Mouse (Mus musculus) midbrain, embryonic 14.5 days (tissue): ENCODE data around the gene Nps. TPM values are rescaled to one million over a fixed set of nuclear protein-coding genes. Genes with fewer than 3 reads are reported as not detected.

Source experiments
- ATAC-seq: fragments of 200-750 bp; cut with Nextera tagmentation; 2 replicates; pipeline ENCODE4 v1.8.0; 2017; ENCODE audit warnings: moderate number of reproducible peaks, moderate library complexity; ENCODE audit not compliant: low FRiP score, low TSS enrichment
- DNase-seq: peaks from one replicate; pipeline ENCODE4 v3.0.0-alpha.2; 2015
- H3K27ac ChIP-seq: fragments of 300-500 bp; sonication (generic); replicated peaks from 2 replicates; pipeline ENCODE4 v1.5.1; 2014; ENCODE audit warnings: mild to moderate bottlenecking, low read depth, low read length, moderate library complexity
- H3K27me3 ChIP-seq: fragments of 300-500 bp; sonication (generic); 2 replicates; pipeline ENCODE4 v1.6.1; 2014; ENCODE audit warnings: low read length, control low read depth, mixed read lengths; ENCODE audit not compliant: control insufficient read depth, insufficient read depth
- H3K36me3 ChIP-seq: fragments of 300-500 bp; sonication (generic); 2 replicates; pipeline ENCODE4 v1.6.1; 2014; ENCODE audit warnings: low read length, control low read depth; ENCODE audit not compliant: control insufficient read depth, insufficient read depth
- H3K4me1 ChIP-seq: fragments of 300-500 bp; sonication (generic); 2 replicates; pipeline ENCODE4 v1.6.1; 2014; ENCODE audit warnings: mild to moderate bottlenecking, antibody characterized with exemption, low read length, control low read depth; ENCODE audit not compliant: control insufficient read depth, insufficient read depth
- H3K4me2 ChIP-seq: fragments of 300-500 bp; sonication (generic); 2 replicates; pipeline ENCODE4 v1.6.1; 2014; ENCODE audit warnings: mild to moderate bottlenecking, low read length, moderate library complexity
- H3K4me3 ChIP-seq: fragments of 300-500 bp; sonication (generic); replicated peaks from 2 replicates; pipeline ENCODE4 v1.5.1; 2014; ENCODE audit warnings: low read depth, low read length
- H3K9ac ChIP-seq: fragments of 300-500 bp; sonication (generic); replicated peaks from 2 replicates; pipeline ENCODE4 v1.6.1; 2014; ENCODE audit warnings: mild to moderate bottlenecking, low read length, moderate library complexity
- H3K9me3 ChIP-seq: fragments of 300-500 bp; sonication (generic); 2 replicates; pipeline ENCODE4 v1.6.1; 2016; ENCODE audit warnings: low read length, control low read depth, mixed read lengths; ENCODE audit not compliant: control insufficient read depth
- WGBS: fragments of 180-500 bp; shearing (Covaris S2); extraction: QIAGEN DNeasy Blood & Tissue Kit; methylation state at CpG from one replicate; pipeline ENCODE4 v1.1.7; 2014; 5-methylcytosine and 5-hydroxymethylcytosine counted together
- polyA plus RNA-seq: library from polyadenylated mRNA; unstranded; fragments of >200 nt; fragmentation: Nextera tagmentation; extraction: Ambion mirVana; gene quantifications from 2 replicates; pipeline ENCODE4 v1.2.1, GENCODE M21; 2014

Gene Nps
- polyA plus RNA-seq, 1 experiment from 2014 or later, result not detected

GRCm38 (mm10) chr7:135291646-135292236 lies 33.2 kb downstream of the Nps start:
- H3K4me2 ChIP-seq, result no peak overlapping the region
- 86% methylated on average over 15 of the region's 15 CpGs for WGBS
- H3K36me3 ChIP-seq, result no peaks in the 10 kb centered on the region
- no peaks in the 10 kb centered on the region for H3K4me1 ChIP-seq
- H3K27ac ChIP-seq, result no peak overlapping the region
- no peak overlapping the region for H3K9ac ChIP-seq
- no peaks in the 10 kb centered on the region for H3K27me3 ChIP-seq
- no peaks in the 10 kb centered on the region for H3K9me3 ChIP-seq
- ATAC-seq, result no peak
- no peak overlapping the region for H3K4me3 ChIP-seq
- no peak for DNase-seq

- Histone ChIP-seq H3K9ac (no peak overlapping the region), H3K36me3 (no peaks in the 10 kb centered on the region), H3K4me2 (no peak overlapping the region), H3K27ac (no peak overlapping the region), H3K27me3 (no peaks in the 10 kb centered on the region), H3K4me3 (no peak overlapping the region), H3K9me3 (no peaks in the 10 kb centered on the region), H3K4me1 (no peaks in the 10 kb centered on the region)
- 92% methylated on average over 3 of the region's 3 CpGs for WGBS
- ATAC-seq, result no peak
- DNase-seq, result no peak
Observed at GRCm38 (mm10) chr7:135294498-135294897, 36.0 kb downstream of the Nps start.

GRCm38 (mm10) chr7:135304496-135304895 lies 46.0 kb downstream of the Nps start:
- WGBS, result 84% methylated on average over 2 of the region's 2 CpGs
- no peak overlapping the region for H3K4me2 ChIP-seq
- no peaks in the 10 kb centered on the region for H3K36me3 ChIP-seq
- no peaks in the 10 kb centered on the region for H3K27me3 ChIP-seq
- H3K9me3 ChIP-seq, result no peaks in the 10 kb centered on the region; the same call in 1 of the 2 replicates
- no peak overlapping the region for H3K9ac ChIP-seq
- H3K27ac ChIP-seq, result no peak overlapping the region
- no peaks in the 10 kb centered on the region for H3K4me1 ChIP-seq
- ATAC-seq (no peak), DNase-seq (no peak)
- H3K4me3 ChIP-seq, result no peak overlapping the region

Other genes starting within 250 kb of the Nps start
- 0.11 TPM in 1 of 2 replicates, not detected in the other for gene Foxi2, start 151.6 kb downstream of the Nps start, polyA plus RNA-seq